Mouse (Mus musculus): ENCODE results near the gene Sept9. TPM values are rescaled to one million over a fixed set of nuclear protein-coding genes. Genes with fewer than 3 reads are reported as not detected.

The Sept9 gene
- polyA plus RNA-seq, 1 experiment from 2014 or later = 44.1 TPM

GRCm38 (mm10) chr11:117345022-117345765 is 145.7 kb downstream of the Sept9 start:
- Histone ChIP-seq H3K27me3 (no peaks in the 10 kb centered on the region), H3K9ac (no peak overlapping the region), H3K9me3 (replicated peaks) (no peaks in the 10 kb centered on the region), H3K4me3 (replicated peaks) (no peak overlapping the region), H3K27ac (peak overlapping the region; percentile 68), H3K4me2 (peak overlapping the region; percentile 16; the same call in 1 of the 2 replicates), H3K36me3 (peaks cover 5% of the 10 kb centered on the region; the same call in 1 of the 2 replicates), H3K4me1 (replicated peaks) (peaks cover 97% of the 10 kb centered on the region)
- ATAC-seq (ENCODE audit: low read depth) (peak; percentile 27; the same call in 1 of the 2 replicates), DNase-seq (no peak)
- 48% methylated on average over 12 of the region's 12 CpGs for WGBS (ENCODE audit: insufficient replicate concordance)

GRCm38 (mm10) chr11:117347256-117347655 is 147.8 kb downstream of the Sept9 start:
- Histone ChIP-seq H3K4me2 (no peak overlapping the region), H3K4me3 (replicated peaks) (no peak overlapping the region), H3K9ac (no peak overlapping the region), H3K27me3 (no peaks in the 10 kb centered on the region), H3K36me3 (peaks cover 17% of the 10 kb centered on the region), H3K27ac (no peak overlapping the region), H3K4me1 (replicated peaks) (peaks cover 86% of the 10 kb centered on the region), H3K9me3 (replicated peaks) (no peaks in the 10 kb centered on the region)
- ATAC-seq (ENCODE audit: low read depth) (no peak), DNase-seq (no peak)
- 55% methylated on average over 4 of the region's 4 CpGs for WGBS (ENCODE audit: insufficient replicate concordance)

- ATAC-seq (ENCODE audit: low read depth) = no peak
Measured at GRCm38 (mm10) chr11:117348429-117349103, 149.1 kb downstream of the Sept9 start.

GRCm38 (mm10) chr11:117349429-117350363 is 150.2 kb downstream of the Sept9 start:
- ATAC-seq (ENCODE audit: low read depth) (no peak), DNase-seq (no peak)
- Histone ChIP-seq H3K4me2 (peak overlapping the region; percentile 8; the same call in 1 of the 2 replicates), H3K4me3 (replicated peaks) (no peak overlapping the region), H3K36me3 (peaks cover 41% of the 10 kb centered on the region), H3K9me3 (replicated peaks) (no peaks in the 10 kb centered on the region), H3K4me1 (replicated peaks) (peaks cover 64% of the 10 kb centered on the region), H3K9ac (peak overlapping the region; percentile 29; the same call in 1 of the 2 replicates), H3K27ac (peak overlapping the region; percentile 64), H3K27me3 (no peaks in the 10 kb centered on the region)
- WGBS (ENCODE audit: insufficient replicate concordance) = 26% methylated on average over 20 of the region's 20 CpGs

More at GRCm38 (mm10) chr11:117348429-117349103, 149.1 kb downstream of the Sept9 start:
- H3K27ac ChIP-seq = peak overlapping the region; percentile 64; the same call in 1 of the 2 replicates
- no peaks in the 10 kb centered on the region for H3K9me3 ChIP-seq (replicated peaks)
- no peaks in the 10 kb centered on the region for H3K27me3 ChIP-seq
- no peak overlapping the region for H3K4me3 ChIP-seq (replicated peaks)
- 0 out of 2 replicates have a peak overlapping the region, but pooled peaks have one; percentile 29 for H3K9ac ChIP-seq
- 42% methylated on average over 10 of the region's 10 CpGs for WGBS (ENCODE audit: insufficient replicate concordance)
- peaks cover 30% of the 10 kb centered on the region for H3K36me3 ChIP-seq
- H3K4me1 ChIP-seq (replicated peaks) = peaks cover 75% of the 10 kb centered on the region
- DNase-seq = no peak
- H3K4me2 ChIP-seq = no peak overlapping the region

GRCm38 (mm10) chr11:117350462-117351222 is 151.2 kb downstream of the Sept9 start:
- H3K4me1 ChIP-seq (replicated peaks) = peaks cover 55% of the 10 kb centered on the region
- peak overlapping the region; percentile 8; the same call in 1 of the 2 replicates for H3K4me2 ChIP-seq
- WGBS (ENCODE audit: insufficient replicate concordance) = 50% methylated on average over 11 of the region's 11 CpGs
- H3K36me3 ChIP-seq = peaks cover 51% of the 10 kb centered on the region
- H3K9ac ChIP-seq = 0 out of 2 replicates have a peak overlapping the region, but pooled peaks have one; percentile 0
- no peaks in the 10 kb centered on the region for H3K9me3 ChIP-seq (replicated peaks)
- no peak for ATAC-seq (ENCODE audit: low read depth)
- peak overlapping the region; percentile 64 for H3K27ac ChIP-seq
- no peak overlapping the region for H3K4me3 ChIP-seq (replicated peaks)
- H3K27me3 ChIP-seq = no peaks in the 10 kb centered on the region
- no peak for DNase-seq

GRCm38 (mm10) chr11:117353126-117353525 is 153.7 kb downstream of the Sept9 start:
- H3K4me1 ChIP-seq (replicated peaks) = peaks cover 30% of the 10 kb centered on the region
- H3K27me3 ChIP-seq = no peaks in the 10 kb centered on the region
- no peak overlapping the region for H3K27ac ChIP-seq
- peaks cover 74% of the 10 kb centered on the region for H3K36me3 ChIP-seq
- 77% methylated on average over 11 of the region's 11 CpGs for WGBS (ENCODE audit: insufficient replicate concordance)
- ATAC-seq (ENCODE audit: low read depth) (no peak), DNase-seq (no peak)
- H3K4me2 ChIP-seq = no peak overlapping the region
- no peaks in the 10 kb centered on the region for H3K9me3 ChIP-seq (replicated peaks)
- no peak overlapping the region for H3K4me3 ChIP-seq (replicated peaks)
- no peak overlapping the region for H3K9ac ChIP-seq

- 77% methylated on average over 4 of the region's 4 CpGs for WGBS (ENCODE audit: insufficient replicate concordance)
- peaks cover 80% of the 10 kb centered on the region for H3K36me3 ChIP-seq
- no peak overlapping the region for H3K27ac ChIP-seq
- no peaks in the 10 kb centered on the region for H3K9me3 ChIP-seq (replicated peaks)
- no peak overlapping the region for H3K9ac ChIP-seq
- no peak overlapping the region for H3K4me3 ChIP-seq (replicated peaks)
- H3K4me2 ChIP-seq = no peak overlapping the region
- ATAC-seq (ENCODE audit: low read depth) (no peak), DNase-seq (no peak)
- no peaks in the 10 kb centered on the region for H3K27me3 ChIP-seq
- peaks cover 21% of the 10 kb centered on the region for H3K4me1 ChIP-seq (replicated peaks)
Measured at GRCm38 (mm10) chr11:117354107-117354506, 154.6 kb downstream of the Sept9 start.

GRCm38 (mm10) chr11:117356937-117357336 is 157.5 kb downstream of the Sept9 start:
- WGBS (ENCODE audit: insufficient replicate concordance) = 64% methylated on average over 3 of the region's 3 CpGs
- no peak overlapping the region for H3K27ac ChIP-seq
- H3K27me3 ChIP-seq = no peaks in the 10 kb centered on the region
- peaks cover 89% of the 10 kb centered on the region for H3K36me3 ChIP-seq
- no peak overlapping the region for H3K4me3 ChIP-seq (replicated peaks)
- H3K4me2 ChIP-seq = no peak overlapping the region
- H3K9me3 ChIP-seq (replicated peaks) = no peaks in the 10 kb centered on the region
- ATAC-seq (ENCODE audit: low read depth) (no peak), DNase-seq (no peak)
- 0 out of 2 replicates have a peak, but pooled peaks cover 5% of the 10 kb centered on the region for H3K4me1 ChIP-seq (replicated peaks)
- no peak overlapping the region for H3K9ac ChIP-seq

- H3K9me3 ChIP-seq (replicated peaks) = no peaks in the 10 kb centered on the region
- ATAC-seq (ENCODE audit: low read depth) (peak; percentile 60), DNase-seq (peak; percentile 79)
- H3K36me3 ChIP-seq = peaks cover 84% of the 10 kb centered on the region
- no peak overlapping the region for H3K27ac ChIP-seq
- H3K9ac ChIP-seq = no peak overlapping the region
- H3K27me3 ChIP-seq = no peaks in the 10 kb centered on the region
- no peak overlapping the region for H3K4me3 ChIP-seq (replicated peaks)
- H3K4me2 ChIP-seq = no peak overlapping the region
- H3K4me1 ChIP-seq (replicated peaks) = 0 out of 2 replicates have a peak, but pooled peaks cover 5% of the 10 kb centered on the region
- WGBS (ENCODE audit: insufficient replicate concordance) = 38% methylated on average over 8 of the region's 8 CpGs
Measured at GRCm38 (mm10) chr11:117357916-117358639, 158.6 kb downstream of the Sept9 start.

GRCm38 (mm10) chr11:117359161-117359560 is 159.7 kb downstream of the Sept9 start:
- Histone ChIP-seq H3K27ac (no peak overlapping the region), H3K27me3 (no peaks in the 10 kb centered on the region), H3K4me1 (replicated peaks) (0 out of 2 replicates have a peak, but pooled peaks cover 8% of the 10 kb centered on the region), H3K4me3 (replicated peaks) (no peak overlapping the region), H3K9ac (no peak overlapping the region), H3K4me2 (no peak overlapping the region), H3K9me3 (replicated peaks) (no peaks in the 10 kb centered on the region), H3K36me3 (peaks cover 74% of the 10 kb centered on the region)
- WGBS (ENCODE audit: insufficient replicate concordance) = 67% methylated on average over 10 of the region's 10 CpGs
- DNase-seq (no peak), ATAC-seq (ENCODE audit: low read depth) (no peak)
